Mouse (Mus musculus): Measurements from ENCODE around the gene Zfp809.
"Not testable (repeated sequence)": the region's sequence is repeated elsewhere in the genome, so short reads cannot be mapped to it uniquely, and the experiment has no call there.

The Zfp809 gene

DNA sequence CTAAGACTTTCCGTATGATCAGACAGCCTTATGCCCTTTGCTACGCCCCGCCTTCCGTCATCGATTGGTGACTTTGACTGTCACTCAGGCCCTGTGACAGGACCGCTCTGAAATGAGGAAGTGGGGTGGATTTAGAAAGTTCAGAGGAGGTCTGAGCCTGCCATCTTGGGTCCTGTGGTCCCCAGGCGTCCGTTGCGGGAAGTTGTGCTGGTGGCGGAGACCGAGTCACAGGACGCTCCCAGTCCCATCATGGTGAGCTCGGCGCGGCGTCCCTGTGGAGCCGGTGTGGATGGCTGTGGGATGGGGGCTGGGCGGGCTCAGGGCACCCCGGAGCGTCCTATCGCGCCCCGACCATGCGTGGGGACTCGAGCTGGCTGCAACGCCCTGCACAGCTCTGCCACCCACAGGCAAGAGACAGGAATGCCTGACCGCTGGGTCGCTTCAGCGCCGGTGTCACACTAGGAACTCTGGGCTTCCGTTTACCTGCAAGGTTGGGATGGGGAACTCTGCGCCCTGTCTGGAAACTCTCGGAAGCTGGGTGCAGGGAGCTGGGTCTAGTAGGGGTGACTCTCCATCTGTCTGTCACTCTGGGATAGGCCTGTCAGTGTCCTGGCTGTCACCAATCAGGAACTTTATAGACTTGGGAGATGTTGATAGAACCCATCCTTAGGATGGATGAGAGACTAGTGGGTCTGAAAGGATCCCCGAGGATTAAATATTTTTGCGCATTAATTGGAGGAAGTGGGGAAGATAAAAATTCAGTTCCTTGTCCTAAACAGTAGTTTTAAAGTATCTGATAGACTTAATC, at the start of gene Zfp809:
Gene Zfp809, plus strand, starts transcription at position 134 of the 808 bp plus-strand sequence.
- peak; percentile 100 for DNase-seq

DNA sequence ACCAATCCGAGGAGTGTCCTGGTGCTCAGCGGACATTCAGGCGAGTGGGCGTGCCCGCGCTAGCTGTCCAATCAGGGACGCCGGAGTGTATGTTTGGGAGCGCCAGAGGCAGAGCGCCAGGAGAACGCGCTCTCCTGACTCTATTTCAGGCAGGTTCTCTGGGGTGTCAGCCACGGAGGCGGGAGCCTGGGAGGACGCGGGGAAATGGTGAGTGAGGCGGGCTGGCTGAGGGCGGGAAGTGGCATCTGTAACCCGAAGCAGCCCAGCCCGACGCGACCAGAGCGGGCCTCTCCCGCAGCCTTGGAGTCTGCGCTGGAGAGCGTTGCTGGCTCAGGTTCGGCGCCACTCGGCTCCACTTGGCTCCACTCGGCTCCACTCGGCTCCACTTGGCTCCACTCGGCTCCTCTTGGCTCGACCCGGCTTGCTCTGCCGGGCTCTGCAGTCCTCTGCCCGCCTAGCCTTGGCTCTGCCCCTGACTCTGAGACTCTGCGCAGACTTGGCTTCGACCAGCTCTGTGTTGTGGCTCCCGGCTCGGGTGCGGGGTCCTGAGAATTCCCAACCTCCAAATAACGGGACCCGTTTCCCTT, 37.4 kb upstream of the Zfp809 start, which contains the start of gene Zfp872:
Gene Zfp872, plus strand, starts transcription at position 66 of the 587 bp plus-strand sequence.
- peak; percentile 96 for DNase-seq

DNA sequence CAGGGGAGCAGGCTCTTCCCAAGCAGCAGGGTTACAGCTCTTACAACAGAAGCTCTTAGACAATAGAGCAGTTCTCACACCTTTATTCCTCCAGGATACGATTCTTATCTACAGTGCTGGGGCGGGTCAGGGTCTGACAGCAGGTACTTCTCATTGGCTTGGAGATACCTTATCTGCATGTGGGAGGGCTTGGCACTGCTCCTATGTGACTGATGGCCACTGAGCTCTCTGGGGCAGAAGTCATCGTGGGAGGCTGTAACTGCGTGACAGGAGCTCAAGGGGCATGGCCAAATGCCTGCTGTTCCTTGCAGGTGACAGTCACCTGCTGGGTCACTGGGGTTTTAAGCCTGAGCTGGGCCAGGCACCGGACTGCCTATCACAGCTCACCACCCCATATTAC, 29.1 kb upstream of the Zfp809 start:
- DNase-seq = peak; percentile 74

DNA sequence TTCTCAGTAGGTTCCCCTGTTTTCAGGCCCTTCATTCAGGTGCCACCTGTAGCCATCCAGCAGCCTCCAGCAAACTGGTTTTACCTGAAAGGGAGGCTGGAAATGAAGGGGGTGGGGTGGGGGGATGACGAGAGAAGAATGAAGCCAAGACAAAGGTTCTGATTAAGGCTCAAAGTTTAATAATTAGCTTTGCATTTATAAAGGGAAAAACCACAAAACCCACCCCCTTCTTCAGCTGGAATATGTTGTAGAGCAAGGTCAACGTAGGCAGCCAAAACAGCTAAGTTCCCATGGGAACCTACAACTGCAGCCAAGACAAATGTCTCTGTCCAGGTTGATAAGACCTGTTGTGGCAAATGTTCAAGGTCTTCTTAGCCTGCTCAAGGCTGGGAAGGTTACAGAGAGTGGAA, 11.7 kb upstream of the Zfp809 start:
- DNase-seq = peak; percentile 94

DNA sequence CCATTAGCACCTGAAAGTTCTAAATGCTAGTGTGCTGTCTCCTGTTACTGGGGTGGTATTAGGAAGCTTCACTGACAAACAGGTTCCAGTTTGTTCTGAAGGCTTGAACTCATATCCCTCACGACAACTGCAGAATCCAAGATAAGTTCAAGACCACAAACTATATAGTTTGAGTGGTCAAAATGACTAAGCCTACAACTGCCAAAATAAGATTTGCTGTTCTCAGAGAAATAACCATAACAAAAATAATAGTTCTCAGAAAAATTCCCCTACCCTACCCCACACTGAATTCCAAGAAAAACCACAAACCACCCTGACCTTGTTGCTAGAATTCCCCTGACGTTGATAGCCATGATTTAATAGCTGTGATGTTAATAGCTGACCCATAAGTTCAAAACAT, 11.0 kb upstream of the Zfp809 start:
- peak; percentile 31 for DNase-seq

DNA sequence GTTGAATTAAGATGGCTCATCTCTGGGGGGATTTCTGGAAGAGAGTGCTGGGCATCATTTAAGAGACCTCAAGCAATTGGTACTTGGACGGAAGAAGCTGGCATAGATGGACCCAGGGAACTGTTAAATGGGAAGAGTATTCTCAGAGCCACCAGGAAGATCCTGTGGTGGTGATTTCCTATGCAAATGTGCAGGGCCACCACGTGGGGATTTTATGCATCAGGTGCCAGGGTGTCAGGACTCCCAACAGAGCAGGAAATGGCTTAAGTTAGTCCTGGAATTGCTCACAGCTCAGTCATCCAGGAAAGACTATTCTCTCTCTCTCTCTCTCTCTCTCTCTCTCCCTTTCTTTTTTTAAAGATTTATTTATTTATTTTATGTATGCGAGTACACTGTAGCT, 8.8 kb upstream of the Zfp809 start:
- DNase-seq = no peak

DNA sequence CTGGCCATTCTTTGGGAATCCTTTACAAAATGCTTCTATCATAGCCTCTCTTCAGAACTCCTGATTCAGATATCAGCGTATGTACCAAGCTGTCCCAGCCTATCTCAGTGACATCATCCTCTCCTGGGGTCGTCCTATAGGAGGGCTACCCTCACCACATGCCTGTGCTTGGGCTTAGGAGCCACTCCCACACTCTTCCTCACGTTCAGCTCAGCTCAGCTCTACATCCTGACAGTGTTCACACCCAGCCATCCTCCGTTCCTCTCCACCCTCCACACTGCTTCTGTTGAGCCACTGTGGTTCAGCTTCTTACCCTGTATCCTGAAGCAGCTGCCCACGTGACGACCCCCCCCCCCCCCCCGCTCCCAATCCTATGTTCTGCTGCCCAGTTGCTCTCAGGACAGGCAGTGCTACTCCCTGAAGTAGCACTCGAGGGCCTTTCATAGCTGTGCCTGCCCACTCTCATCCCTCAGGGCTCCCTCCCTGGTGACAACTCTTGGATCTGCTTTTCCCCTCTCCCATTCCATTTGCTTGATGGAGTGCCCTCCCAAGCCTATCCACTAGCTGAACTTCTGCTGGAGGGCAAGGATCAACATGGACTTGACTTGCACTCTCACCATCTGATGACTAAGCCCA, 7.5 kb upstream of the Zfp809 start:
- DNase-seq = peak; percentile 70

DNA sequence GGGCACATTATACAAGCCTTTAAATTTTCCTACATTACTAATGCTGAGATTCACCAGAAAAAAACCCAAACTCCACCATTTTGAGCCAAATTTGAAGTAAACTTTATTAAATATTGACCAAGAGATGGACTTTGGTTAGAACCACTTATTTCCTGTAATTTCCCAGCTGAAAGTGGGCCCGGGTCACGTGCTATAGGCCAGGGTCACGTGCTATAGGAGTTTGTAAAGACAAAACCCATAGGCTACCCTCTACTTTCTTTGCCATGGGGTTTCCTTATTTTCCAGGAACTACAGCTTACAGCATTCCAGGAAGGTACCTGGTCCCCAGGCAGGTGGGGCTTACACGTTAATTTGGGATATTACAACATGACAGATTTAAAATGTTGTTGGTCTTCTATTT, 1.4 kb upstream of the Zfp809 start:
- DNase-seq = peak; percentile 66

DNA sequence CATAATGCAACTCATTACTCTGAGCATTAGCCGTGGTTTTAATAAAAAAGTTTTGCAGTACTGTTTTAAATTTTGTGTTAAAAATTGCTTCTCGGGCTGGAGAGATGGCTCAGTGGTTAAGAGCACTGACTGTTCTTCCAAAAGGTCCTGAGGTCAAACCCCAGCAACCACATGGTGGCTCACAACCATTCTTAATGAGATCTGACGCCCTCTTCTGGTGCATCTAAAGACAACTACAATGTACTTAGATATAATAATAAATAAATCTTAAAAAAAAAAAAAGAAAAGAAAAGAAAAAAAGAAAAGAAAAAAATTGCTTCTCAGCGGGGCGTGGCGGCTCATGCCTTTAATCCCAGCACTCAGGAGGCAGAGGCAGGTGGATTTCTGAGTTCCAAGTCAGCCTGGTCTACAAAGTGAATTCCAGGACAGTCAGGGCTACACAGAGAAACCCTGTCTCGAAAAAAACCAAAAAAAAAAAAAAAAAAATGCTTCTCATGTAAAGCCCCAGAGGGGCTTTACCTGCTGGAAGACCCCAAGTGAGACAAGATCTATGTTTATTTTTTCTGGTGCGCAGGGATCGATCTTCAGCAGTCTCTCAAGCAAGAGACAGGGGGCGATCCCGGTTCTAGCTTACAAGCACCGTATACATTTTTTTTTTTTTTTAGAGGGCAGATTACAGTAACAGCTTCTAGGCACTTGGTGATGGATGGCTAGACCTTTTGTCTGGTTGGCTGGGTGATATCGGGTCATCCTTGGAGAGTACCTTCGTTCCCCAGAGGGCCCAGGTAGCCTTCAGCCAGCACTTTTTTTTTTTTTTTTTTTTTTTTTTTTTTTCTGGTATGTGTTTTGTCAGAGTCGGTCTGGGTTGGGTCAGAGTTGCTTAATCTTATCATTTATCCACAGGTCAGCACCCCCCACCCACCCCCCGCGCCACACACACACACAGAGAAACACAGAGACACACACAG, 694 bp upstream of the Zfp809 start:
- peak; percentile 55 for DNase-seq

DNA sequence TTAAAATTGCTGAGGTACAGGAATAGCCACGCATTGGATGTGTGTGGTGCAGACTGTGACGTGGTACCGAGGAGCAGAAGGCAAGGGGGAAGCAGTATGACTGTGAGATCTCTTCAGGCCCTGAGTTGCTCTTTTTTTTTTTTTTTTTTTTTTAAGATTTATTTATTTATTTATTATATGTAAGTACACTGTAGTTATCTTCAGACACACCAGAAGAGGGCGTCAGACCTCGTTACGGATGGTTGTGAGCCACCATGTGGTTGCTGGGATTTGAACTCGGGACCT, 817 bp downstream of the Zfp809 start:
- DNase-seq = not testable (repeated sequence)

DNA sequence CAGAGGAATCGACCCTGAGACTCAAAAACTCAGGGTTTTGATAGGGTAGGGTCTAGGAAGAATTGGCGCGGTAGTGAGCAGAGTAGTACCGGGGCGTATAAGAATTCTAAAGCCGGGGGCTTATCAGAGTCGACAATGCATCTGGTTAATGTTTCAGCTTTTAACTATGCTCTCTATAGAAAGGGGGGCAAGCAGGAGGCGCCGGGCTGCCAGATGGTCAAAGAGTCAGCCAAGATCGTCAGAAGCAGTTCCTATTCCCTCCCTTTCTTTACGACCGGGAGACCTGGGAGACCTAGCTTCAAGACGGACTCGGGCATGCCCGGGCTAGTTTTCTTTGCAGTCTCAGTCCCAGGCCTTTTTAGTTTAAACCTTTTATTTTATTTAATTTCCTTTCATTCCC, 1.3 kb downstream of the Zfp809 start:
- peak; percentile 98 for DNase-seq

DNA sequence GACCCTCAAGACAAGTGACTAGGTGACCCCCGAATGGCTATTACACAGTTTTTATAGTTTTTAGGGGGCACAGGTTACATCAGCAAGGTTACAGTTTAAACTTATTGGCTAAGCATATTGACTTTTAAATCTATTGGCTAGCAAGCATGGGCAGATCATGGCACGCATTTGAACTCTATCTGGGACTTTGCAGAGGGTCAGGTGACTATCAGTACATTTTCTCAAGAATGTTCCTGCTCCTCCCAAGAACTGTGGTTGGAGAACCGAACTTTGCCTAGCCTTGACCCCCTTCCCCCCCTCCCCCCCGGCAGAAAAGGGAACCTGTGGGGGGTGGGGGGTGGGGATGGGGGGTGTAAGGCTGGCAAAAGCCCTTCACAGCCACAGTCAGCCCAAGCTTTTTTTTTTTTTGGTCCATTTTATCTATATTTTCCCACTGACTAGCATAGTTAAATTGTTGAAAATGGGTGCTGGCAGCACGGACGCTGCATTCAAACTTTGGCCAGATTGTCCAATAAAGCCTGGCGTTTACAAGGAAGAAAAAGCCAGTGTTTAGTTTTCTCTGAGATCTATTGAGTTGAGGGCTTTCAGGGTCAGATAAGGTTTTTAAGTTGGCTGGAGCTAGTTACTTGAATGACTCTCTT, 4.0 kb downstream of the Zfp809 start:
- peak; percentile 73 for DNase-seq

DNA sequence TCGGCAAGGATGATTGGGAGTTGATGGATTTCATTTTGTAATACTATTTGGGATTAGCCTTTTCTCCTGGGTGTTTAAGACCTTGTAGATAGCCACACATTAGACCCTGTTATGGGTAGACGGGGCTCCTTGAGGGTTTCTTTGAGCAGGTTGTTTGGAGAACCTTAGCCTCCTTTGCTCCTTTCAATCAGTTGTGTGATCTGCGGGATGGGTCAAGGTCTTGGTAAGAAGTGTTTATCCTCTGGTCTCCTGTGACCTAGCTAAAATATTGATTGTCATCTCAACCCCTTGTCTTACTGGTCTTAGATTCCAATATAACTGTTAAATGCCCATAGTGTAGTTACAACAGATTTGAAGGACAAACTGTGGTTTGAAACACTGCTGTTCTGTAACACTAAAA, 4.5 kb downstream of the Zfp809 start:
- peak; percentile 58 for DNase-seq

DNA sequence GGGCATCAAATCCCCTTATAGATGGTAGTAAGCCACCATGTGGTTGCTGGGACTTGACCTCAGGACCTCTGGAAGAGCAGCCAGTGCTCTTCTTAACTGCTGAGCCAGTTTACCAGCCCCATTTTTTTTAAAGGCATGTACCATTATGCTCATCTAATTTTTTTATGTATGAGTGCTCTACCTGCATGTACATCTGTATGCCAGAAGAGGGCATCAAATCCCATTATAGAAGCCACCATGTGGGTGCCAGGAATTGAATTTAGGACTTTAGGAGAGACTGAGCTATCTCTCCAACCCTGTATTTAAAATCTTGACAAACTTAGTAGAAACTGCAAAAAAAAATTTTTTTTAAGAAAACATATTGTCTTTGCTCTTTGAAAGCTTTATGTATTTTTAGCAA, 5.0 kb downstream of the Zfp809 start:
- peak; percentile 51 for DNase-seq

DNA sequence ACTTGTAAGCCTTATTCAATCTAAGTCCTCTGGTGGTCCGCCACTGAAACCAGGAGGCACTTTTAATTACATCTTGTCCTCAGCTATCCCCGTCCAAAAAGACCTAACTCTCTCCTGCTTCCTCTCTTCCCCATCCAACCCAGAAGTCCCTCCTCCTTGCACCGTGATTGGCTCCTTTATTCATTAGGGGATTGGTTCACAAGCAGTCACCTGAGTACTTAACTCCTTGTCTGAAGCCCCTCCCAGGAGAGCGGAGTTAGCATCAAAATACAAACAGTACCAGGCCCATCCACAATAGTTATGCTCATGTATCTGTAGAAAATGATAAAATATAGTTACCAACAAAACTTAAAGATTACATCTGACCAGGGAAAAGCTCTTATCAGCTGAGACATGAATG, 14.5 kb downstream of the Zfp809 start:
- DNase-seq = peak; percentile 53

DNA sequence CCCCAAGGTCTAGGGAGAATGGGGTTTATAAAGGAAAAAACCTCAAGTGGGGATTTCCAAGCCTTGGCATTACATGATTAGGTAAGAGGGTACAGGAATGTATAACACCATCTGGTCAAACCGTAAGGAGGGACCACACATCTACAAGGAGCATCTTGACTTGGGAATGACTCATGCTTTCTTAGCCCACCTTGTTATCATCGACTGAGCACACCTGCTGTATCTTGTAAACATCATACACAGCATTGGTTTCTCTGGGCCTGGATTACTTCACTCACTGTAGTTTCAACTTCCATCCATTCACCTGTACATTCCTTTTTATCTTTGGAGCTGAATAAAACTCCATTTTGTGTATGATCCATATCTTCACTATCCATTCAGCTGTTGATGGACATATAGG, 18.7 kb downstream of the Zfp809 start:
- DNase-seq = no peak

DNA sequence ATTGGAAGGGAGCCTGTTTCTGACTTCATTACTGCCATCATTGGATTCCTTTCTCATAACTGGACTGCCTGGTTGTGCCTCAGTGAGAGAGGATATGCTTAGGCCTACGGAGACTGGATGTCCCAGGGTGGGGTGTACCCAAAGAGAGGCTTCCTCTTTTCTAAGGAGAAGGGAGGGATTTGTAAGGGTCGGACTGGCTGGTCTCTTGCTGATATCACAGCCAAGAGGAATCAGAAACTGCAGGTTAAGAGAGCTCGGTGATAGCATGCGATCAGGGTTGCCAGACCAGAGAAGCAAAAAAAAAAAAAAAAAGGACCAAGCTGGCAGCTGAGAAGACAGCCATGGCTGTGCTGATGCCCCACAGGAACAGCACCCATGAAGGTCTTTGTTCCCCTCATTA, 31.1 kb downstream of the Zfp809 start:
- DNase-seq = peak; percentile 62

DNA sequence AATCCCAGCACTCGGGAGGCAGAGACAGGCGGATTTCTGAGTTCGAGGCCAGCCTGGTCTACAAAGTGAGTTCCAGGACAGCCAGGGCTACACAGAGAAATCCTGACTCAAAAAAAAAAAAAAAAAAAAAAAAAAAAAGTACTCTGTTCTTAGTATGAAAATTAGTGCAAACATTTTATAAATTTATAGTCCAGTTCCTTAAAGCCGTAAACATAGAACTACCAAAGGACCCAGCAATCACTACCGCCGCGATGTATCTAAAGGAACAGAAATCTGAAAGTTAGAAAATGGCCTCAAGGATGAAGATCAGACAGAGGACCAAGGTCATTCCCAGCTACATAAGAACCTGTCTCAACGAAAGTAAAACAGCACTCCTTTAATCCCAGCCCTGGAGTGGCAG, 33.3 kb downstream of the Zfp809 start:
- DNase-seq = no peak

DNA sequence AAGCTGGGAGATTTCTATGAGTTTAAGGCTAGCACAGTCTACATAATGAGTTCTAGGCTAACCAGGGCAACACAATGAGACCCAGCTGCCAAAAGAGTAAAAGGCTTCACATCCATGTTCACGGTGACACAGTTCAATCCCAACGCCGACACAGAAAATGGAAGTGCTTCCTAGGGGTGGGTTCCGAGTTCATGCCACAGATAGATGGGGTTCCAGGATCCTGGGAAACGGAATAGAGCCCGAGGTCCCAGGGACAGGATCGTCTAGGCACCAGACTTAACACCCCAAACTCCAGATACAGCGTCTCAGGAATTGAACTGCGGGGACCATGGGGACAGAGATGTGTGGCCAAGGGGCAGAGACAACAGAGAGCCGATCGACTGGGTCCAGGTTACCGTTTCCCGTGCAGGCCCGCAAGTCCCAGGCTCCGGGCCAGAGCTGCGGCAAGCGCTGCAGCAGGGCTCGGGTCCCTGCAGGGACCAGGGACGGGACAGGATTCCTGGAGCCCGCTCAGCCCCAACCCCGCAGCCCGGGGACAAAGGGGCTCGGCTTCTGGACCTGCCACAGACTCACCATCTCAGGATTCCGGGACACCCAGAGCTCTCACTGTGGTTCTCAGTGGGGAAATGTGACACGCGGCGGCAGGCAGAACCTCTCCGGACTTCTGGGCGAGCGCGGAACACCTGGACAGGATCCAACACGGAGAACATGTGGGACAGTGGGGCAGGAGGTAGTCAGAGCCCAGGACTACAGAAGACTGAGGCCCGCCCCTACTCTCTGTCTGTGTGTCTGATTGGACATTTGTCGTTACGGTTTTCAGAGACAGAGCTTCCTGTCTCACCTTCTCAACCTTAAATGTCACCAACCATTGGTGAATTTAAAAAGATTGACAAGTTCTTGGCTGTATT, 33.9 kb downstream of the Zfp809 start, which contains the start of gene Zfp599:
Gene Zfp599, minus strand, starts transcription at position 712 of the 908 bp plus-strand sequence.
- peak; percentile 95 for DNase-seq

DNA sequence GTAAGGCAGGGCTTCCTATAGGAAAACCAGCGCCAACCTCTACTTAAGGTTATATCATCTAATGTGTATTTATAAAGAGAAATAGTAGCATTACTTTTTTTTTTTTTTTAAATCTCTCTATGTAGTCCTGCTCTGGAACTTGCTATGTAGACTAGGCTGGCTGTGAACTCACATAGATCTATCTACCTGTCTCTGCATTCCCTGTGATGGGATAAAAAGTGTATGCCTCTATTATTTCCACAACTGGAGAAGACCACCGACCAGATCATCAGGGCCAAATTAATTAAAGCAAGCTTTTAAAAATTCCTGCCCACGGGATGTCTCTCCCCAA, 34.5 kb downstream of the Zfp809 start:
- no peak for DNase-seq

DNA sequence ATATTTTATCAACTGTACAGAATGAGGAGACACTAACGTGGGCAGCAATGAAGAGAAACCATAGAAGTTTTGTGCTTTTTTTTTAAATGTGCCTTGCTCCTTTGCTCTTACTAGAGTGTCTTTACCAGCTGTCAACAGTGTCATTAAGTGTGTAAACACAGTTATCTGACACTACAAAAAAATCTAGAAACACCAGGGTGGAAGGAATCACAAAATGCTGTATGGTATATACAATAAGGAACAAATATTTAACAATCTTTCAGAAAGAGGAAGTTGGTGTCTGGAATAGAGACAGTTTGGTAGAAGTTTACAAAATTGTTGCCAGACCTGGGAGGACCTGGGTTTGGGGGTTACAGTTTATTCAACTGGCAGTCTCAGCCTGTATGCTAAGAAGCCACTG, 36.1 kb downstream of the Zfp809 start:
- DNase-seq = no peak

DNA sequence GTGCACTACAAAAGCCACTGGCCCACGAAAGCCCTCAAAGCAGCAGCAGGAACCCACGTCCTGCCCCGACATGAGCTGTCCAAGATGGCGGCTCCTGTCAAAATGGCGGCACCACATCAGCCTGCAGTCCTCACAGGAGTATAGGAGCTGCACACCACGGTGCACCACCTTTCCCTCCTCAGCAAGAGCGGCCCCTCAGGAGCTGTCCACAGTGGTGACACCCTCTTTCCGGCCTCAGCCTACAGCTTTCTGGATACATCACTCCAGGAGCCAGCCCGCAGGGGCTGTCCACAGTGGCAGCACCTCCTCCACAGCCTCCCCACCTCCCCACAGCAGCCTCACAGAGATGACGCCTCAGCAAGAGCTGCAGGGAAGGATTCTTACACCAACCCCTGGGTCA, 37.1 kb downstream of the Zfp809 start:
- DNase-seq = peak; percentile 73

Data from heart, adult 11 months (tissue).